Mouse (Mus musculus): ENCODE results near the gene 4930455H04Rik.

- TF ChIP-seq POLR2A (IDR thresholded peaks at IDR 0.05; ENCODE audit: low read depth, low read length) (no peak), CTCF (IDR thresholded peaks at IDR 0.05; ENCODE audit: extremely low read depth, insufficient read depth, insufficient read length, insufficient replicate concordance) (no peak)
These were observed 4.9 kb upstream of the 4930455H04Rik start for GRCm38 (mm10) chr3:116963213-116963612.

All from spleen, adult 2 months (tissue).